Mouse (Mus musculus): Measurements from ENCODE around the gene Matk. TPM values are rescaled to one million over a fixed set of nuclear protein-coding genes. Genes with fewer than 3 reads are reported as not detected.

The Matk gene
- polyA plus RNA-seq, 2 experiments: 1.1 to 1.6 TPM

- no peak for ATAC-seq (ENCODE audit: insufficient read depth)
- WGBS (ENCODE audit: insufficient replicate concordance): 84% methylated on average over 21 of the region's 21 CpGs
These were observed 19.6 kb downstream of the Matk start for GRCm38 (mm10) chr10:81272356-81272755.

GRCm38 (mm10) chr10:81273842-81274241 lies 21.1 kb downstream of the Matk start:
- Histone ChIP-seq H3K36me3 (replicated peaks; ENCODE audit: control insufficient read depth, insufficient read depth, low read depth) (peaks cover 3% of the 10 kb centered on the region), H3K4me3 (ENCODE audit: insufficient read depth in 1 of 2, low read depth in 2 of 2, low read length in 2 of 2) (no peak overlapping the region), H3K4me2 (ENCODE audit: low read depth) (no peak overlapping the region), H3K27me3 (ENCODE audit: control insufficient read depth, insufficient read depth, low read length) (no peaks in the 10 kb centered on the region), H3K4me1 (replicated peaks; ENCODE audit: control insufficient read depth in 2 of 2, insufficient read depth in 2 of 2, low read length in 1 of 2) (no peaks in the 10 kb centered on the region), H3K27ac (no peak overlapping the region), H3K9me3 (ENCODE audit: control insufficient read depth, low read length) (no peaks in the 10 kb centered on the region), H3K9ac (replicated peaks) (no peak overlapping the region)
- no peak for TF ChIP-seq CTCF (IDR thresholded peaks at IDR 0.05; ENCODE audit: low read depth)
- DNase-seq (ENCODE audit: low read depth in 3 of 3, low spot score in 3 of 3) (no peak), ATAC-seq (ENCODE audit: insufficient read depth) (no peak)
- WGBS (ENCODE audit: insufficient replicate concordance): 84% methylated on average over 19 of the region's 19 CpGs

More at GRCm38 (mm10) chr10:81272356-81272755, 19.6 kb downstream of the Matk start:
- Histone ChIP-seq H3K4me3 (ENCODE audit: insufficient read depth in 1 of 2, low read depth in 2 of 2, low read length in 2 of 2) (no peak overlapping the region), H3K9ac (replicated peaks) (no peak overlapping the region), H3K4me2 (ENCODE audit: low read depth) (no peak overlapping the region), H3K9me3 (ENCODE audit: control insufficient read depth, low read length) (no peaks in the 10 kb centered on the region), H3K27me3 (ENCODE audit: control insufficient read depth, insufficient read depth, low read length) (no peaks in the 10 kb centered on the region), H3K36me3 (replicated peaks; ENCODE audit: control insufficient read depth, insufficient read depth, low read depth) (peaks cover 3% of the 10 kb centered on the region), H3K27ac (no peak overlapping the region), H3K4me1 (replicated peaks; ENCODE audit: control insufficient read depth in 2 of 2, insufficient read depth in 2 of 2, low read length in 1 of 2) (peaks cover 0 to 4% of the 10 kb centered on the region in 2 experiments; a peak in 2 of 4 replicates)
- DNase-seq (ENCODE audit: low read depth in 3 of 3, low spot score in 3 of 3): no peak
- TF ChIP-seq CTCF (IDR thresholded peaks at IDR 0.05; ENCODE audit: low read depth): no peak
- TF ChIP-seq EP300 (IDR thresholded peaks at IDR 0.05; ENCODE audit: low read depth): no peak

DNA sequence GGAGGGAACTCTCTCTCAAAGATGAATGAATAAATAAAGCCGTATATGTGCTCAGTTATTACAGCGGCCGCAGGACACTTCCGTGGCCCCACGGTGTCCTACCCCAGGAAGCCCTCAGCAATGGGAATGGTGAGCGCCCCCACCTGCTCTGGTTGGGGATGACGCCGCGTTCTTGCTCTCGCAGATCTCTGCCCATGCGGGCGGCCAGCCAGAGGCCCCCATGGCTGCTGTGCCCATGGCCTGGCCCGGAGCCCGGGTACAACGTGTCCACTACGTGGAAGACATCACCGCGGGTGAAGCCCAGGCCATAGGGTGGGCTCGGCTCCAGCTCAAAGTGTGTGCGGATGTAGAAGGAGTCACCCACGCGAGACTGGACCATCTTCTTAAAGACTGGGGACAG lies 24.9 kb downstream of the Matk start:
- ATAC-seq (ENCODE audit: insufficient read depth) (no peak), DNase-seq (ENCODE audit: low read depth in 3 of 3, low spot score in 3 of 3) (no peak)
- Histone ChIP-seq H3K4me1 (replicated peaks; ENCODE audit: control insufficient read depth in 2 of 2, insufficient read depth in 2 of 2, low read length in 1 of 2) (no peaks in the 10 kb centered on the region), H3K27me3 (ENCODE audit: control insufficient read depth, insufficient read depth, low read length) (peaks cover 3% of the 10 kb centered on the region; the same call in 1 of the 2 replicates), H3K27ac (no peak overlapping the region), H3K4me3 (ENCODE audit: insufficient read depth in 1 of 2, low read depth in 2 of 2, low read length in 2 of 2) (no peak overlapping the region), H3K4me2 (ENCODE audit: low read depth) (no peak overlapping the region), H3K9me3 (ENCODE audit: control insufficient read depth, low read length) (no peaks in the 10 kb centered on the region), H3K9ac (replicated peaks) (no peak overlapping the region), H3K36me3 (replicated peaks; ENCODE audit: control insufficient read depth, insufficient read depth, low read depth) (no peaks in the 10 kb centered on the region)
- 68% methylated on average over 22 of the region's 22 CpGs for WGBS (ENCODE audit: insufficient replicate concordance)
- TF ChIP-seq CTCF (IDR thresholded peaks at IDR 0.05; ENCODE audit: low read depth): no peak
- TF ChIP-seq EP300 (IDR thresholded peaks at IDR 0.05; ENCODE audit: low read depth): no peak

- no peak overlapping the region for H3K4me3 ChIP-seq (ENCODE audit: insufficient read depth in 1 of 2, low read depth in 2 of 2, low read length in 2 of 2)
- no peaks in the 10 kb centered on the region for H3K4me1 ChIP-seq (replicated peaks; ENCODE audit: control insufficient read depth in 2 of 2, insufficient read depth in 2 of 2, low read length in 1 of 2)
- H3K27me3 ChIP-seq (ENCODE audit: control insufficient read depth, insufficient read depth, low read length): peaks cover 13% of the 10 kb centered on the region
- DNase-seq (ENCODE audit: low read depth in 3 of 3, low spot score in 3 of 3) (no peak), ATAC-seq (ENCODE audit: insufficient read depth) (no peak)
- H3K27ac ChIP-seq: no peak overlapping the region
- no peaks in the 10 kb centered on the region for H3K36me3 ChIP-seq (replicated peaks; ENCODE audit: control insufficient read depth, insufficient read depth, low read depth)
- no peak overlapping the region for H3K4me2 ChIP-seq (ENCODE audit: low read depth)
- WGBS (ENCODE audit: insufficient replicate concordance): 31% methylated on average over 10 of the region's 10 CpGs
- TF ChIP-seq CTCF (IDR thresholded peaks at IDR 0.05; ENCODE audit: low read depth) (no peak), EP300 (IDR thresholded peaks at IDR 0.05; ENCODE audit: low read depth) (no peak)
- H3K9me3 ChIP-seq (ENCODE audit: control insufficient read depth, low read length): no peaks in the 10 kb centered on the region
- H3K9ac ChIP-seq (replicated peaks): no peak overlapping the region
These were observed 26.8 kb downstream of the Matk start for GRCm38 (mm10) chr10:81279496-81279895.

DNA sequence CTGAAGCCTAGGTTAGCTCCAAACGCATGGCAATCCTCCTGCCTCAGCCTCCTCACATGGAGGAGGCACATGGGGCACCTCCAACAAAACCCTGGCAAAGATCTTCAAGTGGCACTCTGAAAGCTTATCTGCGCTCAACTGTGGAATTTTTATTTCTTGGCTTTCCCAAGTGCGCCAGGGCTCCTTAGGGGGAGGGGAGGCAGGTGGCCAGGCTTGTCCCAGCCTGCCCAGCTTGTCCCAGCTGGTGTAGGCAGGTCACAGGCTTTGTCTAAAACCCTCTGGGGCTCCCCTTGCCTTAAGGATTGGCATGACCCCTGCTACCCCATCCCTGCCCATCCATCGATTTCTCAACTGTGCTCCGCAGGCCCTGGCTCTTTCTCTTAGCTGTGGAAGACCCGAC lies 31.5 kb downstream of the Matk start:
- Histone ChIP-seq H3K9me3 (ENCODE audit: control insufficient read depth, low read length) (no peaks in the 10 kb centered on the region), H3K36me3 (replicated peaks; ENCODE audit: control insufficient read depth, insufficient read depth, low read depth) (no peaks in the 10 kb centered on the region), H3K4me1 (replicated peaks; ENCODE audit: control insufficient read depth in 2 of 2, insufficient read depth in 2 of 2, low read length in 1 of 2) (peaks cover 5 to 8% of the 10 kb centered on the region in 2 experiments; a peak in 2 of 4 replicates), H3K9ac (replicated peaks) (no peak overlapping the region), H3K27me3 (ENCODE audit: control insufficient read depth, insufficient read depth, low read length) (peaks cover 24% of the 10 kb centered on the region), H3K4me3 (ENCODE audit: insufficient read depth in 1 of 2, low read depth in 2 of 2, low read length in 2 of 2) (no peak overlapping the region), H3K4me2 (ENCODE audit: low read depth) (no peak overlapping the region), H3K27ac (no peak overlapping the region)
- DNase-seq (ENCODE audit: low read depth in 3 of 3, low spot score in 3 of 3) (no peak), ATAC-seq (ENCODE audit: insufficient read depth) (no peak)
- WGBS (ENCODE audit: insufficient replicate concordance): 54% methylated on average over 6 of the region's 6 CpGs
- no peak for TF ChIP-seq CTCF (IDR thresholded peaks at IDR 0.05; ENCODE audit: low read depth)
- no peak for TF ChIP-seq EP300 (IDR thresholded peaks at IDR 0.05; ENCODE audit: low read depth)
